Mouse (Mus musculus) neutrophil, adult 83 days (primary cell): ENCODE results near the gene D13Ertd608e. TPM values are rescaled to one million over a fixed set of nuclear protein-coding genes. Genes with fewer than 3 reads are reported as not detected.

Source experiments
- total RNA-seq, 2 experiments: library from RNA; stranded (reverse); gene quantifications; one replicate each; pipeline ENCODE4 v1.2.4; 2023

The D13Ertd608e gene
- not detected for total RNA-seq

DNA sequence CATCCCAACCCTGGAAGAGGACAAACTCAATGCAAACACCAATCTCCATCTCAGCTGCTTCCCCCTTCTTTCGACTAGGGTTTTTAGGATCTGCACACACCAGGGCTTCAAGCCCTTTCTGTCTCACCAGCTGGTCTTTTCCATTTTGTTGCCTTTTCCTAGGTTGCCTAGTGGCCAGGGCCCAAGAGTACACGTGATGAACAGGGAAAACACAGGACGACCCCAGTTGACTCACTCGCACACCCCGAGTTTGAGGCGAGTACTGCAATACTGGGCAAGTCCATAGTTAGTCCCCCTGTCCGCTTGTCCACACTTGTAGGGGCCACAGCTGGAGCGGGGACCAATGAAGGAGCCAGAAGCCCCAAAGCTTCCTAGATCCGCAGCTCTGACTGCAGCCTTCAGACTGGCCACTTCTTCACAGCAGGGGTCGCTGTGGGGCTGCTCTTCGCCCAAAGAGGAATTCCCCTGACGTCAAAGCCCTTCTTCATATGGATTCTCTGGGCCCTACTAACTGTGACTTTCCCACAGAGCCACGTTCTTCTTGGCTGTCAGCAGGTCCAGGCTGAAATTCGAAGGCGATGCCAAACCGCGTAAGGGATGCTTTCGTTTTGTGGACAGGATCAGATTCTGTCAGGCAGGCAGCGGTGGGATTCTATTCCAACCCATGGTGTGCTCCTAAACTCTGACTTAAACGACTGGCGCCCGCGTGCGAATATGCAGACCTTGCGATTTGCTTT lies at the start of gene D13Ertd608e:
D13Ertd608e (plus strand) TSS at position 687 of the 737 bp plus-strand sequence.

GRCm38 (mm10) chr13:119790761-119791579 lies 44.8 kb upstream of the D13Ertd608e start, which contains the start of gene Zfp131:
TSS of gene Zfp131 (minus strand) at chr13:119790889.

DNA sequence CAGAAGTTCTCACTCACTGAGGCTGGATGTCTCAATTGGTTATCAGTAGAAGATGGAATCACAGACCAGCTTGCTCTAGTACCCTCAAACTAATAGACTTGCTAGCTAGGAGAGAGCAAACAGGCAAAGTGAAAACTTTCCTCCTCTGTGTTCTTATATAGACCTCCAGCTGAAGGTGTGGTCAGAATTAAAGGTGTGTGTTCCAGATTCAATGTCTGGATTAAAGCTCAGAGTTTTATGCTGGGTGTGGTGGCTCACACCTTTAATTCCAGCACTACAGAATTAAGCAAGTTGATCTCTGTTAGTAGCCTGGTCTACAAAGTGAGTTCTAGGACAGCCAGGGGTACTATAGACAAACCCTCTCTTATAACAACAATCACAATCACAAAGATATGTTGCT lies 5.7 kb upstream of the D13Ertd608e start, which contains the start of gene AF067063:
AF067063 (minus strand) TSS at position 101 of the 400 bp plus-strand sequence.

GRCm38 (mm10) chr13:119894685-119895084 lies 58.9 kb downstream of the D13Ertd608e start, which contains the start of gene Tcstv1:
TSS of gene Tcstv1 (minus strand) at chr13:119894785.

Other genes starting within 250 kb of the D13Ertd608e start
- gene Ccl28, start 212.2 kb upstream of the D13Ertd608e start, total RNA-seq: not detected
- 10 to 100 TPM; 18.7 to 21.5 TPM for gene Hmgcs1, start 145.6 kb upstream of the D13Ertd608e start, total RNA-seq
- under 1 TPM; 0.55 to 0.64 TPM for gene Nim1k, start 80.1 kb upstream of the D13Ertd608e start, total RNA-seq
- gene Zfp131, start 45.1 kb upstream of the D13Ertd608e start, total RNA-seq: 10 to 100 TPM; 38.6 to 42.0 TPM
- not detected for gene AF067063, start 5.8 kb upstream of the D13Ertd608e start, total RNA-seq
- gene Tcstv1, start 58.8 kb downstream of the D13Ertd608e start, total RNA-seq: not detected
- not detected for gene Gm21761, start 93.3 kb downstream of the D13Ertd608e start, total RNA-seq
- not detected for gene B020031M17Rik, start 114.8 kb downstream of the D13Ertd608e start, total RNA-seq
- 1 to 10 TPM; 2.7 to 7.1 TPM for gene Gm36079, start 191.0 kb downstream of the D13Ertd608e start, total RNA-seq
- gene Gm21188, start 216.2 kb downstream of the D13Ertd608e start, total RNA-seq: 10 to 100 TPM; 68.5 to 74.3 TPM